Mouse (Mus musculus) E14TG2a.4 (cell line): ENCODE measurements at regions not wholly inside any gene's neighbourhood (a gene's known extent, or its start where the extent isn't known, plus 50 kb on each side); places are given as distances from the start of the nearest gene placed in this dataset.

Experiments used
- CTCF ChIP-seq: conservative IDR thresholded peaks from 2 replicates; pipeline ENCODE4 v1.5.1; 2014; ENCODE audit warnings: low read length
- NANOG ChIP-seq: IDR thresholded peaks from 2 replicates; pipeline ENCODE4 v1.6.1; 2014; ENCODE audit warnings: borderline replicate concordance, low read length, mixed read lengths
- POU5F1 ChIP-seq: IDR thresholded peaks from 2 replicates; pipeline ENCODE4 v1.6.1; 2014; ENCODE audit warnings: low read length, borderline replicate concordance

DNA sequence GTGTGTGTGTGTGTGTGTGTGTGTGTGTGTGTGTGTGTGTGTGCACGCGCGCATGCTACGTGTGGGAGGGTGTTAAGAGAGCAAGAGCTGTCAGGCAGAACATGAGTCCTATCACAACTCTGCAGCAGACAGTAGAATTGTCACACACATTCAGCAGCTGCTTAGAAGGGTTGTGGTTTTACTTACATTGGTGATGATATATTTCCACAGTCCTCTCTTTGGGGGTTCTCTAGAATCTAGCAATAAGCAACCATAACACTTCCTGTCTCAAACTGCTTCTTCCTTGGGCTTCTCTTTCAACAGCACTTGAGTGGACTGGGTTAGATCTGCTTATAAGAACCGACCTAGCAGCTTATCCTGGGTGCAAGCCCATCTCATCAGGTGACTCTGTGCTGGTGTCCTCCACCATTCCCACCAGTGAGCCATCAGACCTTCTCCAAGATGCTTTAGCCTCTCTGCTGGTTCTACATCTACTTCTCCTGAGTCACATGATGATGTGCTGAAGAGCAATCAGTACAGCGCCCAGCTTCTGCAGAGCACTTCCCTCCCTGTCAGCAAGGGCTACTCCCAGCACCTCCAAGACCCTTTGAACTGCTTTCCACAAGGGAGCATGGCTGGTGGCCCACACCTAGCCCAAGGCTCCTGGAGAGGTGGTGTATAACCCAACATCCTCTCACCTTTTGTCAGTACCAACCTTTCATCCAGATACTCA is 222.6 kb downstream of the Wdr11 start:
- TF ChIP-seq CTCF (no peak), POU5F1 (no peak), NANOG (no peak)
